15 mouse cellular contexts compared by ENCODE assay signal in the genomic region with DNA sequence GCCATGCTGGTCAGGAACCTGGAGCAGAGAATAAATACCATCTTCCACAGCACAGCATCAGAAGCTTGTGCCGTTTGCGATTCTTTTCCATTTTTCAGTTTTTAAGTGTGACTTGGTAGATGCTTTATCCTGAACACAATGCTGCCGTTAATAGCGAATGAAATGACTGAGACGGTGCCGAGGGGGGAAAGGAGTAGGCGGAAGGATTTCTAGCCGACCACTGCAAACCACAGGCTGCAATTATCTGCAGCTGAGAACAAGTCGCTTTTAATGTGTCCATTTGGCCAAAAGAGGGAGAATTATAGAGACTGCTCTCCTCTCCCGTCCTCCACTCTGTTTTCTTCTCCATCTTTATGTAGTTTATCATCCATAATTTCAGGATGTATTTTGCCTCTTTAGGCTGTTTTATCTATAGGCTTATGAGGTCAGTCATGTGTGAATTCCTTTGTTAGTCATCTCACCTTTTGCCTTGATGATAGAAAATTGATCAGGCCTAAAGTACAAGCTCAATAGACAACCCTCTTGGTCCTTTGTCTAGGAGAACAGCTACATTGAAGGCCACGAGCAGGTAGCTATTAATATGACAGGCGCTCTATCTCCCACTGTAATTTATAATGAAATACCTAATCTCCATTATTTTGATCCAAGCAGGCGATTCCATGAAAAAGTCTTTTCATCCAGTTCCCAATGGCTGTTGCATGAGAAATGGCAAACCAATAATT.
DNase-seq lines count a peak whose midpoint lies in the region; ATAC-seq lines count a peak whose summit lies in the region.
"Had no signal": no experiment of that assay in that cellular context is flagged by ENCODE, and none has a peak within 500 bp of the region (broad histone marks: within the 10 kb centered on the region; RNA-seq: fewer than 3 reads in every experiment).

No protein-coding gene starts in this region.

- no peak overlapping the region for H3K9ac ChIP-seq in midbrain, embryonic 11.5 days (ENCODE audit: low read length)
- no peak overlapping the region; the same call in 1 of the 2 replicates for H3K9ac ChIP-seq in midbrain, embryonic 13.5 days (replicated peaks)
- H3K9ac ChIP-seq: intestine, embryonic 15.5 days; limb, embryonic 12.5 days had no signal

- H3K9me3 ChIP-seq in midbrain, embryonic 11.5 days (ENCODE audit: control insufficient read depth, low read length) = no peaks in the 10 kb centered on the region
- H3K9me3 ChIP-seq in midbrain, embryonic 10.5 days (replicated peaks) = no peaks in the 10 kb centered on the region
- no peaks in the 10 kb centered on the region for H3K9me3 ChIP-seq in hindbrain, embryonic 10.5 days
- H3K9me3 ChIP-seq in midbrain, embryonic 13.5 days = no peaks in the 10 kb centered on the region
- H3K9me3 ChIP-seq: intestine, embryonic 15.5 days; limb, embryonic 12.5 days had no signal

- H3K4me3 ChIP-seq in midbrain, embryonic 11.5 days (ENCODE audit: low read depth, low read length) = no peak overlapping the region
- no peak overlapping the region for H3K4me3 ChIP-seq in midbrain, embryonic 10.5 days
- H3K4me3 ChIP-seq in hindbrain, embryonic 10.5 days = no peak overlapping the region
- peak overlapping the region; percentile 4; the same call in 1 of the 2 replicates for H3K4me3 ChIP-seq in midbrain, embryonic 13.5 days (replicated peaks)
- H3K4me3 ChIP-seq: limb, embryonic 12.5 days had no signal

- peak; percentile 87 for DNase-seq in midbrain, embryonic 11.5 days (ENCODE audit: low spot score, missing footprints)
- no peak for DNase-seq in midbrain, embryonic 10.5 days (ENCODE audit: low spot score)
- no peak for DNase-seq in hindbrain, embryonic 10.5 days (ENCODE audit: low spot score)
- DNase-seq in ovary, postnatal 10 days (ENCODE audit: low spot score) = no peak
- DNase-seq in thymus, postnatal 4 days = no peak
- DNase-seq in retina, postnatal 1 day = no peak
- DNase-seq in heart, adult 18-20 months = no peak
- DNase-seq: adrenal gland, postnatal 10 days; B cell, adult 2 months; cerebellum, postnatal 25 days; kidney, postnatal 10 days; lung, postnatal 4 days had no signal

- no peak overlapping the region for H3K4me2 ChIP-seq in midbrain, embryonic 11.5 days
- H3K4me2 ChIP-seq in midbrain, embryonic 13.5 days (replicated peaks) = peak overlapping the region; percentile 42
- H3K4me2 ChIP-seq: intestine, embryonic 15.5 days; limb, embryonic 12.5 days had no signal

- no peak for ATAC-seq in midbrain, embryonic 11.5 days (ENCODE audit: low FRiP score)
- 0 out of 2 replicates have a peak, but pooled peaks have one; percentile 9 for ATAC-seq in midbrain, embryonic 13.5 days
- ATAC-seq: intestine, embryonic 15.5 days had no signal

- H3K27me3 ChIP-seq in midbrain, embryonic 11.5 days (ENCODE audit: control insufficient read depth, insufficient read depth, low read length) = peaks cover 6% of the 10 kb centered on the region; the same call in 1 of the 2 replicates
- peaks cover 61% of the 10 kb centered on the region for H3K27me3 ChIP-seq in midbrain, embryonic 10.5 days (ENCODE audit: low read depth, poor library complexity, severe bottlenecking)
- peaks cover 11% of the 10 kb centered on the region for H3K27me3 ChIP-seq in hindbrain, embryonic 10.5 days (ENCODE audit: insufficient read depth, poor library complexity, severe bottlenecking)
- H3K27me3 ChIP-seq in midbrain, embryonic 13.5 days = peaks cover 32% of the 10 kb centered on the region

- H3K27ac ChIP-seq in midbrain, embryonic 11.5 days (ENCODE audit: low read depth, low read length) = no peak overlapping the region
- no peak overlapping the region for H3K27ac ChIP-seq in midbrain, embryonic 10.5 days (replicated peaks)
- peak overlapping the region; percentile 23; the same call in 1 of the 2 replicates for H3K27ac ChIP-seq in hindbrain, embryonic 10.5 days
- H3K27ac ChIP-seq in midbrain, embryonic 13.5 days = peak overlapping the region; percentile 22
- H3K27ac ChIP-seq: intestine, embryonic 15.5 days; limb, embryonic 12.5 days had no signal

- WGBS in midbrain, embryonic 11.5 days = 48% methylated on average over 13 of the region's 13 CpGs
- 56% methylated on average over 13 of the region's 13 CpGs for WGBS in midbrain, embryonic 10.5 days
- WGBS in hindbrain, embryonic 10.5 days = 57% methylated on average over 13 of the region's 13 CpGs
- WGBS in midbrain, embryonic 13.5 days = 26% methylated on average over 13 of the region's 13 CpGs

- H3K4me1 ChIP-seq in midbrain, embryonic 11.5 days (ENCODE audit: control insufficient read depth, insufficient read depth, low read length) = peaks cover 10% of the 10 kb centered on the region
- H3K4me1 ChIP-seq in midbrain, embryonic 10.5 days = peaks cover 22% of the 10 kb centered on the region
- peaks cover 27% of the 10 kb centered on the region; the same call in 1 of the 2 replicates for H3K4me1 ChIP-seq in hindbrain, embryonic 10.5 days (replicated peaks)
- peaks cover 21% of the 10 kb centered on the region for H3K4me1 ChIP-seq in midbrain, embryonic 13.5 days (replicated peaks)
- H3K4me1 ChIP-seq: intestine, embryonic 15.5 days had no signal

- no peaks in the 10 kb centered on the region for H3K36me3 ChIP-seq in midbrain, embryonic 11.5 days (ENCODE audit: control insufficient read depth, insufficient read depth, low read length)
- no peaks in the 10 kb centered on the region for H3K36me3 ChIP-seq in midbrain, embryonic 10.5 days
- H3K36me3 ChIP-seq in hindbrain, embryonic 10.5 days = no peaks in the 10 kb centered on the region
- no peaks in the 10 kb centered on the region for H3K36me3 ChIP-seq in midbrain, embryonic 13.5 days
- H3K36me3 ChIP-seq: intestine, embryonic 15.5 days; limb, embryonic 12.5 days had no signal

Comparison
In these comparisons a context has a peak if more than half of its experiments do, and no peak if none do; other contexts are left out.
1. H3K27ac ChIP-seq: peak in hindbrain, embryonic 10.5 days (single experiment) and midbrain, embryonic 13.5 days (single experiment); none in midbrain, embryonic 11.5 days (single experiment) and midbrain, embryonic 10.5 days (single experiment).